In genomic region chr11:79713184-79713583, GRCm38 (mm10) we compare ENCODE assay signal across 11 mouse cellular contexts.
A peak's percentile ranks its signal among the peaks of the same experiment; 100 is the strongest.
DNase-seq lines count a peak whose midpoint lies in the region; ATAC-seq and TF ChIP-seq lines count a peak whose summit lies in the region.
"Had no signal": no experiment of that assay in that cellular context is flagged by ENCODE, and none has a peak within 500 bp of the region (broad histone marks: within the 10 kb centered on the region; RNA-seq: fewer than 3 reads in every experiment).

No protein-coding gene starts in this region.

- H3K9me3 ChIP-seq in liver, embryonic 15.5 days (replicated peaks), result no peaks in the 10 kb centered on the region
- no peaks in the 10 kb centered on the region for H3K9me3 ChIP-seq in liver, embryonic 11.5 days (ENCODE audit: control insufficient read depth, low read length)
- H3K9me3 ChIP-seq in neural tube, embryonic 13.5 days, result no peaks in the 10 kb centered on the region
- no peaks in the 10 kb centered on the region for H3K9me3 ChIP-seq in forebrain, embryonic 10.5 days
- H3K9me3 ChIP-seq: midbrain, embryonic 12.5 days had no signal

- H3K27me3 ChIP-seq in liver, embryonic 15.5 days, result peaks cover 72% of the 10 kb centered on the region
- peaks cover 45% of the 10 kb centered on the region for H3K27me3 ChIP-seq in liver, embryonic 11.5 days (replicated peaks; ENCODE audit: control insufficient read depth, insufficient read depth, low read length)
- no peaks in the 10 kb centered on the region for H3K27me3 ChIP-seq in kidney, adult 2 months (replicated peaks; ENCODE audit: control insufficient read depth, insufficient read depth, low read length)
- peaks cover 52% of the 10 kb centered on the region for H3K27me3 ChIP-seq in neural tube, embryonic 13.5 days
- H3K27me3 ChIP-seq in forebrain, embryonic 10.5 days (ENCODE audit: poor library complexity, severe bottlenecking), result peaks cover 66% of the 10 kb centered on the region

- DNase-seq in liver, embryonic 11.5 days (ENCODE audit: low spot score), result no peak
- peak; percentile 80 for DNase-seq in kidney, adult 2 months
- no peak for DNase-seq in forebrain, embryonic 10.5 days (ENCODE audit: extremely low spot score, low spot score)
- no peak for DNase-seq in cerebellum, adult 9-10 months
- DNase-seq: cerebellum, adult 2 months; right cerebral cortex, postnatal 25 days; thymus, postnatal 25 days had no signal

- no peaks in the 10 kb centered on the region for H3K36me3 ChIP-seq in liver, embryonic 15.5 days (replicated peaks)
- H3K36me3 ChIP-seq in liver, embryonic 11.5 days (ENCODE audit: control insufficient read depth, insufficient read depth, low read length), result no peaks in the 10 kb centered on the region
- H3K36me3 ChIP-seq in kidney, adult 2 months (ENCODE audit: control insufficient read depth, insufficient read depth, low read length), result no peaks in the 10 kb centered on the region
- H3K36me3 ChIP-seq in neural tube, embryonic 13.5 days, result no peaks in the 10 kb centered on the region
- H3K36me3 ChIP-seq in forebrain, embryonic 10.5 days (replicated peaks), result no peaks in the 10 kb centered on the region
- H3K36me3 ChIP-seq: midbrain, embryonic 12.5 days had no signal

- peaks cover 34% of the 10 kb centered on the region for H3K4me1 ChIP-seq in liver, embryonic 15.5 days (replicated peaks)
- H3K4me1 ChIP-seq in liver, embryonic 11.5 days (replicated peaks; ENCODE audit: control insufficient read depth, insufficient read depth, low read length), result peaks cover 12% of the 10 kb centered on the region; the same call in 1 of the 2 replicates
- peaks cover 10% of the 10 kb centered on the region for H3K4me1 ChIP-seq in embryonic fibroblast, embryonic 13.5 days (ENCODE audit: control insufficient read depth, insufficient read depth, low read length)
- H3K4me1 ChIP-seq in kidney, adult 2 months (ENCODE audit: control insufficient read depth, insufficient read depth, low read length), result peaks cover 36% of the 10 kb centered on the region
- H3K4me1 ChIP-seq in neural tube, embryonic 13.5 days (replicated peaks), result peaks cover 25% of the 10 kb centered on the region
- peaks cover 63% of the 10 kb centered on the region for H3K4me1 ChIP-seq in forebrain, embryonic 10.5 days

- peak overlapping the region; percentile 84; the same call in 1 of the 2 replicates for H3K4me2 ChIP-seq in liver, embryonic 15.5 days
- no peak overlapping the region for H3K4me2 ChIP-seq in liver, embryonic 11.5 days
- peak overlapping the region; percentile 99; the same call in 1 of the 2 replicates for H3K4me2 ChIP-seq in neural tube, embryonic 13.5 days

- TF ChIP-seq POLR2A in embryonic fibroblast, embryonic 13.5 days (IDR thresholded peaks at IDR 0.05; ENCODE audit: low read depth, low read length), result no peak
- no peak for TF ChIP-seq POLR2A in kidney, adult 2 months (IDR thresholded peaks at IDR 0.05; ENCODE audit: low read depth, low read length)

- ATAC-seq in liver, embryonic 15.5 days (ENCODE audit: insufficient read depth), result no peak
- ATAC-seq in liver, embryonic 11.5 days (replicated peaks; ENCODE audit: low FRiP score), result no peak
- no peak for ATAC-seq in neural tube, embryonic 13.5 days (ENCODE audit: low read depth)

- WGBS in liver, embryonic 15.5 days (ENCODE audit: insufficient replicate concordance), result 73% methylated on average over 6 of the region's 6 CpGs
- WGBS in liver, embryonic 11.5 days, result 75% methylated on average over 6 of the region's 6 CpGs
- 26% methylated on average over 6 of the region's 6 CpGs for WGBS in kidney, adult 2 months
- 24% methylated on average over 6 of the region's 6 CpGs for WGBS in neural tube, embryonic 13.5 days
- 71% methylated on average over 6 of the region's 6 CpGs for WGBS in forebrain, embryonic 10.5 days

- H3K4me3 ChIP-seq in liver, embryonic 15.5 days (replicated peaks), result no peak overlapping the region
- H3K4me3 ChIP-seq in liver, embryonic 11.5 days (ENCODE audit: low read depth, low read length), result no peak overlapping the region
- peak overlapping the region; percentile 74 for H3K4me3 ChIP-seq in embryonic fibroblast, embryonic 13.5 days (ENCODE audit: insufficient read depth, low read length)
- H3K4me3 ChIP-seq in kidney, adult 2 months (ENCODE audit: insufficient read depth, low read depth, low read length), result peak overlapping the region; percentile 77; the same call in 1 of the 2 replicates
- H3K4me3 ChIP-seq in neural tube, embryonic 13.5 days, result no peak overlapping the region
- no peak overlapping the region for H3K4me3 ChIP-seq in forebrain, embryonic 10.5 days
- H3K4me3 ChIP-seq: midbrain, embryonic 12.5 days had no signal

- H3K27ac ChIP-seq in liver, embryonic 15.5 days (replicated peaks), result no peak overlapping the region
- H3K27ac ChIP-seq in liver, embryonic 11.5 days (ENCODE audit: low read depth, low read length), result no peak overlapping the region
- H3K27ac ChIP-seq in embryonic fibroblast, embryonic 13.5 days (ENCODE audit: insufficient read depth, low read length), result no peak overlapping the region
- peak overlapping the region; percentile 57 for H3K27ac ChIP-seq in kidney, adult 2 months (ENCODE audit: insufficient read depth, low read depth, low read length)
- no peak overlapping the region for H3K27ac ChIP-seq in neural tube, embryonic 13.5 days (replicated peaks)
- no peak overlapping the region for H3K27ac ChIP-seq in forebrain, embryonic 10.5 days
- H3K27ac ChIP-seq: midbrain, embryonic 12.5 days had no signal

- TF ChIP-seq CTCF in embryonic fibroblast, embryonic 13.5 days (IDR thresholded peaks at IDR 0.05; ENCODE audit: borderline replicate concordance, insufficient read depth, low read length), result no peak
- no peak for TF ChIP-seq CTCF in kidney, adult 2 months (conservative IDR thresholded peaks at IDR 0.05; ENCODE audit: insufficient read depth, insufficient read length, low read depth, low read length)

- no peak overlapping the region for H3K9ac ChIP-seq in liver, embryonic 15.5 days
- no peak overlapping the region for H3K9ac ChIP-seq in liver, embryonic 11.5 days (ENCODE audit: low read depth, low read length)
- no peak overlapping the region for H3K9ac ChIP-seq in neural tube, embryonic 13.5 days
- H3K9ac ChIP-seq: midbrain, embryonic 12.5 days had no signal

Comparison
In these comparisons a context has a peak if more than half of its experiments do, and no peak if none do; other contexts are left out.
1. H3K4me3 ChIP-seq: peak in embryonic fibroblast, embryonic 13.5 days (single experiment) and kidney, adult 2 months (single experiment); none in liver, embryonic 15.5 days (single experiment), liver, embryonic 11.5 days (single experiment), neural tube, embryonic 13.5 days (single experiment) and forebrain, embryonic 10.5 days (single experiment).